Comparison of ENCODE assay signal across 16 mouse cellular contexts in genomic region chr17:10087192-10087886, GRCm38 (mm10).
"Had no signal": no experiment of that assay in that cellular context is flagged by ENCODE, and none has a peak within 500 bp of the region (broad histone marks: within the 10 kb centered on the region; RNA-seq: fewer than 3 reads in every experiment).

No protein-coding gene starts in this region.

- H3K4me3 ChIP-seq: limb, embryonic 15.5 days; liver, embryonic 15.5 days; midbrain, embryonic 10.5 days; myocyte; neural tube, embryonic 15.5 days had no signal

- H3K4me1 ChIP-seq: liver, embryonic 15.5 days; neural tube, embryonic 15.5 days had no signal

- H3K4me2 ChIP-seq: limb, embryonic 15.5 days; liver, embryonic 15.5 days; lung, embryonic 14.5 days; neural tube, embryonic 15.5 days had no signal

- DNase-seq: kidney, postnatal 36 days; layer of hippocampus, adult 9-11 months; layer of hippocampus, postnatal 36 days; lung, embryonic 14.5 days; lung, postnatal 10 days; lung, postnatal 4 days; midbrain, embryonic 14.5 days; right cerebral cortex, adult 18-20 months; right cerebral cortex, postnatal 25 days; thymus, postnatal 36 days had no signal

- H3K27ac ChIP-seq: kidney, postnatal 0 days; limb, embryonic 15.5 days; liver, embryonic 15.5 days; midbrain, embryonic 10.5 days; neural tube, embryonic 15.5 days had no signal

- H3K36me3 ChIP-seq: limb, embryonic 15.5 days; liver, embryonic 15.5 days; midbrain, embryonic 10.5 days; neural tube, embryonic 15.5 days had no signal

- H3K9me3 ChIP-seq: liver, embryonic 15.5 days; neural tube, embryonic 15.5 days had no signal

- H3K9ac ChIP-seq: limb, embryonic 15.5 days; liver, embryonic 15.5 days; lung, embryonic 14.5 days; neural tube, embryonic 15.5 days had no signal

- H3K27me3 ChIP-seq: limb, embryonic 15.5 days; liver, embryonic 15.5 days; neural tube, embryonic 15.5 days had no signal
